Mouse (Mus musculus) E14TG2a.4 (cell line): ENCODE measurements around the gene 1700023F06Rik.

ENCODE experiments used
- CTCF ChIP-seq: conservative IDR thresholded peaks from 2 replicates; pipeline ENCODE4 v1.5.1; 2014; ENCODE audit warnings: low read length
- NANOG ChIP-seq: IDR thresholded peaks from 2 replicates; pipeline ENCODE4 v1.6.1; 2014; ENCODE audit warnings: borderline replicate concordance, low read length, mixed read lengths

- TF ChIP-seq CTCF, result peak; percentile 91
- no peak for TF ChIP-seq NANOG
These were observed 49.5 kb downstream of the 1700023F06Rik start for GRCm38 (mm10) chr11:103158621-103159478.
